Mouse (Mus musculus) cerebellum, postnatal 36 days (tissue): ENCODE data around the gene Slco2a1.

ENCODE experiments used
- DNase-seq, 2 experiments: peaks; one replicate each; pipeline ENCODE4 v3.0.0; 2021 to 2022; ENCODE audit warnings: mixed read lengths in 2 of 2

The Slco2a1 gene

DNA sequence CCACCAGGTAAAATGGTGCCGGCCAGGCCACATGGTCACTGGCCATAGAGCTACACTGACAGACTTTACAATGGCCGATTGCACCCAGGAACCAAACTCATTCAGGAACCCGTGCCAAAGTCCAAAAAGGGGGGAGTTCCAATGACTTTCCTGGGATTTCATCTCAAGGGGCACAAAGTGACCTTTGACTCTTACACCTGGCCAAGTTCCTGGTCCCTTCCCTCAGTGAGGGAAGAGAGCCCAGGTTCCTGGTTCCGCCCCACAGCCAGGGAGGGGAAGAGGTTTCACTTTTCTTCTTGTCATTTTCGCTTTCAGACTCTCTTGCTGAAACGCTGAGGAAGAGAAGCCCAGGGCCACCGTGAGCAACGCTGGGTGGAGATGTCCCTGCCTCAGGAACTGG lies at the start of gene Slco2a1:
Gene Slco2a1 (plus strand): TSS at position 251 of the 400 bp plus-strand sequence.
- DNase-seq: no peak

DNA sequence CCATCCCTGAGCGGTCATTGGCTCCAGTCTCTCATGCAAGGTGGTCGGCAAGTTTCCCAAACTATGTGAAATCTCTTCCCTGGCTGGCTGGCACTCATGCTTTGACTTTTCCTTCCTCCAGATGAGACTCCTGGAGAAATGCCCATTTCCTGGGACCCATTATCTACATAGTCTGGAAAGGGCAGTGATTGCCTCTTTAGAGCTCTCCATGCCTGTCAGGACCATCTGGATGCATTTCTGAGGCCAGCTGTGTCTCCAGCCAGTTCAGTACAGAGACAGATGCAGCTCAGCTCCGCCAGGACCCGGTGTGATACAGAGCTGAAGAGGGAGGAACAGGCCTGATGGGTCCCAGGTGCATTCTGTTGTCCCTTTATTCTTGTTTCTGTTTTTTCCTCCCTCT lies 46.3 kb upstream of the Slco2a1 start:
- DNase-seq: no peak

DNA sequence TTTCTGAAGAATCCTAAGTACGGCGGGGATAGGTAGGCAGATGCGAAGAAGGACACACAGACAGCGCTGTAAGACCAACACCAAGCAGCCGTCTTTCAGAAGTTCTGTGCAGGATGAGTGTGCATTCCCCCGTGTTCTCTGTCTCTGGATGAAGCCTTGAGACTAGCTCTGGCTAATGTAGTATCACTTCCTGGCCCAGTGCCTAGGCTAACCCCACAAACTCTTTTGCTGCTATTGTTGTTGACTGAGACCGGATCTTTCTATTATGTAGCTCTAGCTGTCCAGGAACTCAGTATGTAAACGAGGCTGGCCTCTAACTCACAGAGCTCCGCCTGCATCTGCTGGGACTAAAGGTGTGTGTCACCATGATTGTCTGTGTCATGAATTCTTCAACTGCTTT lies 43.6 kb upstream of the Slco2a1 start:
- no peak for DNase-seq

DNA sequence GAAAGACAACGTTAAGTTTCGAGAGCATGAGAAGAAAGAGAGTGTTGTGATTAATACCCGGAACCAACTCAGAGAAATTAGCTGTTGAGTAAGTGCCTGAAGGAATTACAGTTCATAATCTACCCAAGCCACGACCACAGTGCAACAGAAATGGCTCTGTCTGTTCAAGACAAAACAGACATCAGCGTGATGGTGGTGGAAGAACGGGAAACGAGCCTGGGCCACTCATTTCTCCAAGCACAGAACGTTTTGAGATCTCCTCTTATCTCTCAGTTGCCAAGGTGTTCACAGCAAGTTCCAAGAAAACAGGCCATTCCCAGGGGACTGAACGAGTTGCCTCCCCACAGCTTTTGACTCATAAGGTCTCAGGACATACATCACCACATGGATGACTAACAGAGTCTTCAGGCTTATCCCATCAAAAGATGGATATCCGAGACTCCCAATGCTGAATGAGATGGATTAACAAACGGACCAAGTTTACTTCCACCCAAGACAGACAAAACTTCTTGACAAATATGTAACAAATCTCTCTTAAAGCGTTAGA lies 42.0 kb upstream of the Slco2a1 start:
- DNase-seq: no peak

DNA sequence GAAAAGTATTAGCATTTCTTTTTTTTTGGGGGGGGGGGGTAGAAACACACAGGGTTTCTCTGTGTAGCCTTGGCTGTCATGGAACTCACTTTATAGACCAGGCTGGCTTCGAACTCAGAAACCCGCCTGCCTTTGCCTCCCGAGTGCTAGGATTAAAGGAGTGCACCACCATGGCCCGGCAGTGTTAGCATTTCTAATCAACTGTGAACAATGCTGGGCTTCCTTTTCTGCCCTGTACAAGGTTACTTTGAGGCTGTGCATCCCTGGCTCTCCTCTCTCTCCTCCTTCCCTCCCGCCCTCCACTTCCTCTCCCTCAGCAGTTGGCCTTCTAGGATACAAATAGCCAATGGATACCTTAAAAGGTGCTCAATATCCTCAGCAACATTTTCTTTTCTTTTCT lies 39.8 kb upstream of the Slco2a1 start:
- no peak for DNase-seq

DNA sequence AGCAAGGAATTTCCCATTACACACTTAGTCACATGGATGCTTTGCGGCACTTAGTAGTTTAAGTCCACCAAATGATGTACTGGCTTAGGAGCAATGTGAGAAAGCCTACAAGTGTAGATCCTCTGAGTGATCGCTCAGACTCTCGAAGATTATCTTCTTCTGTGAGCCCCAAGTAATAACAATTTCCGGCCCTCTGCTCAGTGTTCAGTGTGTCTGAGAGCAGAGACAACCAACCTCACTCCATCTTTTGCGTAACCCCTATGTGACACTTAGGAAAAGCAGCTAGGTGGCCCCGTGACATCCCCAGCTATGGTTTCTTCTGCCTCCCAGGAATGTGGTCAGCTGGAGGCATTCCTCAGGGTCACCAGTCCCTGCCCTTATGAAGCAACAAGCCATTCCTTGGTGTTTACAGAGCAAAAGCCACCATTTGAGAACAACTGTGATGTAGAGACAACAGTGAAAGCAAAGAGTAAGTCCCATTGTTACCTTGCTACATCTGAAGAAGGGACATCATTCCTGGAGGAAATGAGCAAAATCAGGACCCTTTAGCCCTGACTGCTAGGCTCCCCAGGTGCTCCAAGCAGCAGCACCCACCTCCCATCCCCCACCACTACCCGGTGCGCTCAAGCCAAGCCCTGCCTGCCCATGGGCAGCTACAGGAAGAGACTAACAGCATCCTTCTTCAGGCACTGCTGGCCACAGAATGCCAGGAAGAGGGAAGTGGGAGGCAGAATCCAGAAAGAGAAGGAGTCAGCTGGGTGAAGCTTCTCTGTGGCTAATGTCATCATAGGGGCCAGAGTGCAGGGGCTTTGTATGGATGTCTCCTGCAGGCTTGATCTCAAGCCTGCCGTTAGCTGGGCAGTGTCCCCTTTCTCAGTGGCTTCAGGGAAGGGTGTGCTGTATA lies 37.2 kb upstream of the Slco2a1 start:
- DNase-seq: no peak

DNA sequence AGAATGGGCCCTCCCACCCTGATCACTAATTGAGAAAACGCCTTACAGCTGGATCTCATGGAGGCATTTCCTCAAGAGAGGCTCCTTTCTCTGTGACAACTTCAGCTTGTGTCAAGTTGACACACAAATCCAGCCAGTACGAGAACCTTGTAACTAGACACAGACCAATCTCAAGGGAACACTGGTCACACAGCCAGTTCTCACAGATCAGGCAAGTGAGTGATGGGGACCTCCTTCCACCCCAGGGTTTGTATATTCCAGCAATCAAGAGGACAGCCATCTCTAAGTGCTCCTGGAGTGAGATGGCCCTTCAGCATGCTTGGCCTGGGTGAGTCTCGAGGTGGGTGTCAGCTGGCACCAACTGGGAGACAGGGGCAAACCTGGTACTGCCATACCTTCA lies 32.6 kb upstream of the Slco2a1 start:
- no peak for DNase-seq

DNA sequence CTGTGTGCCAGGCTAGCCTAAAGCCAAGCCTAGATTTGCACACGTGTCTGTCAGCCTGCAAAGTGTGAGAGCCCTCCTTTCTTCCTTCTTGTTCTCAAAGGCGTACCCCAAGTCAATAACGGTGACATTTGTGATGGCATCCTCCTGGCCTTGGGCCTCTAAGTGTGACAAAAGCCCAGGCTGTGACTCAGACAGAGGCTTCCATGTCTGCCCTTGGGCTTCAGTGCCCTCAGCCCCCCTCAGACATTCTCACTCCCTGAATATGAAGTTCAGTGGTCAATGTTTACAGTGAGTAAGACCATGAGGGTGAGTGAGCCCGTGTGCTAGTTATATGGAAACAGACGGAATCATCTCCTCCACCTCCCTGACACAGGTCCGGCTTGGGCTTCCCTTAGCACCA lies 29.8 kb upstream of the Slco2a1 start:
- no peak for DNase-seq

DNA sequence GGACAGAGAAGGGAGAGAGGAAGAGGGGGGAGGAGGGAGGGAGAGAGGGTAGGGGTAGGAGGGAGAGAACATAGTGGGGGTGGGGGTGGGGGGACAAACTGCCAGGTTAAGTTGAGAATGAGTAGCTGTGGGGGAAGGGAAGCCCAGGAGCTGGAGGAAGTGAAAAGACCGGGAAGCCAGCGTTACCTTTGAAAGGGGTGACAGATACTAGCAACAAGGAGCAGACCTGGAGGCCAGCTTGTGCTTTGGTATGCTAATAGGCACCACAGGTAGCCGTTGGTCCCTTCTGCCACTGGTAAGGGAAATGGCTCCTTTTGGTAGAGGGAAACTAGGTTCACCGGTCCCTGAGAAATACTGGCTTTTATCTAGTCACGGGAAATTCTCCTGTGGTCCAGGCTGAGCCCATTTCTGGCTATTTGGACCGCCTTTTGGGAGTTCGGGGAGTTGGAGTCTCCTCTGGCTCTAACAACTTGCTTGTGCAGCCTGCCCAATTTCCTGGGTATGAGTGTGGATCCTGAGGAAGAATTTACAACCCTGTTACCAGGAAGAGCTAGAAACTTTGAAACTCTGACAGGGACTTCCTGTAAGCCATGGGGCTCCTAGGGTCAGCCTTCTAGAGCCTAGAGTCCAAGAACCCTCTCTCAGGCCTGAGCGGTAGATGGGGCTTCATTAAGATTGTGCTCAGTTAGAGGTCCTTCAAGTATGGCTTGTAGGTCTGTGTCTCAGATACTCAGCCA lies 27.0 kb upstream of the Slco2a1 start:
- DNase-seq: no peak

DNA sequence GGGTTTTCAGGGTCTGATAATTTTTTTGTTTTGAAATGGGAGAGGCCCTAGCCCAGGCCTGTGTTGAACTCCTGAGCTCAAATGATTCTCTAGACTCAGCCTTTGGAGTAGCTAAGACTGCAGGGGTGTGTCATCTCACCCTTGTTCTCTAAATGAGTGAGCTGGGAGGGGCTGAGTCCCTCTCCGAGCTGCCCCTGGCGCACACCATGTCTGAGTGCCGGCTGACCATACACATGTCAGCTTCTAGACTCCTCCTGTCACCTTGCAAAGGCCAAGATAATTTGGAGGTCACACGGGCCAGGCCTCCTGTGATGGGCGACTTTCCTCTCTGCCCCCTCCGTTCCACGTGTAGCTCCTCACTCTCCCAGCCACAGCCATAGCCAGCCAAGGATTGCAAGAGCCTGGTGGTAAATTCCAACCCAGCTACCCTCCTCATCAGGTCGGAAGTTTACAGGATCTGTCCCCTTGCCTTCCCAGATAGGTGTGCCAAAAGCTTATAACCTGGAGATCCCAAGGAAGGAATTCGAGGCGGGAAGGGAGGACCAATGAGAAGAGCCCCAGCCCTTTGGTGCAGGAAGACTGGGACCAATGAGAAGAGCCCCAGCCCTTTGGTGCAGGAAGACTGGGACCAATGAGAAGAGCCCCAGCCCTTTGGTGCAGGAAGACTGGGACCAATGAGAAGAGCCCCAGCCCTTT lies 26.3 kb upstream of the Slco2a1 start:
- DNase-seq: no peak

DNA sequence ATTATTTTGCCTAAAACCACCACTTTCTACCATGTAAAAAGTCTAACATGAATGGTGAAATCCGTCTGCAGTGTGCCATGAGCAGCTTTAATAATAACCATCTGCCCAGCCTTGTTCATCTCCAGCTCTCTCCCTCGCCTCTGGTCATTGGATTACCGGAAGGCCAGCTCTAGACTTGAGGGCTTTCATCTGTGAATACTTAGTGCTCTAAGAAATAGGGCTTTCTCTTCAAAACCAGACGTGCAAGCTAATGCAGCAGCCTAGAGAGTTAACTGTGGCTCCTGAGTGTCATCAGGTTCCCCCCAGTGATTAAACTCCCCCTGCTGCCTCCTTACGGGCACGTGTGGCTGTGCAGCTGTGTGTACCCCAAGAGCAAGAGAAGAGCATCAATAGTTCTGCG lies 25.2 kb upstream of the Slco2a1 start:
- DNase-seq: no peak

DNA sequence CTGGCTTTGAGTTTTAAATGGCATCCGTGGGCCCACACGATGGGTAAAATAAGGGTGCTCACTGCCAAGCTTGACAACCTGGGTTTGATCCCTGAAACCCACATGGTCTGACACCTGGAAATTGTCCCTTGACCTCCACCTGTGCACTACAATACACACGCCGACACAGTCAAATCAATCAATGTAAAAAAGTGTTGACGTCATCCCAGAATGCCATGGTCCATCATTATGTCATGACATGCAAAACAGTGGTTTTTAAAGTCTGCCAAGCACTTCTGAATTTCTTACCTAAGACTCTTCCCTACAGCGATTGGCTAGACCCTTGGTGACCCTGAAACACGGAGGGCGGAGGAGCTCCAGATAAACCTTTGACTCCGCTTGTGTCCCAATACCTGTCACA lies 23.9 kb upstream of the Slco2a1 start:
- DNase-seq: no peak

DNA sequence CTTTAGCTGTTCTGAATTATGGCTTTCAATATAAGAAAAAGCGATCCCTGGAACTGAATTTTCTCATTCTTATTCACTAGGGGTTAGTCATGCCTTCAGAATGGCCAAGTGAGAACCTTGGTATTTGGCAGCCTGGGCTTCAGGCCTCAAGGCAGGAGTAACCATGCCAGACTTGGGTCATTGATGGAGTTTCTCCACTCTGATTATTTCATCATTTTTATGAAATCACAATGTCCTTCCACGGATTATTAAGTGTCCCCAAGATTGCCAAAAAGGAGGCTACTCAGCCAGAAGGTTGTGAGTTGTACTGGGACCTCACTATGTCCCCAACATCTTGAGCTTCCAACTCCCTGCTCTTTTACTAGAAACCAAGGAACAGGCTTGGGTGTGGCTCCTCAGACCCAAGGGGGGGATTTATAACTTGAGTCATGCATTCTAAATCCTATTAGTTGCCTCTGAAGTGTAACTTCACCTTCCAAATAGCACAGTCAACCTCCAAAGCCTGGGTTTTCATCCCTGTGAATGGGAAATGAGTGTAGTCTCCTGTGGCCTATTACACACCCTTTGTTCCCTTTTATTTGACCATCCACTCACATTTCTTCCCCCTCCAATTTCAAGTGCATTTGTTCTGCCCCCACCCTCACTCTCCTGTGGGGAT lies 16.0 kb upstream of the Slco2a1 start:
- no peak for DNase-seq

DNA sequence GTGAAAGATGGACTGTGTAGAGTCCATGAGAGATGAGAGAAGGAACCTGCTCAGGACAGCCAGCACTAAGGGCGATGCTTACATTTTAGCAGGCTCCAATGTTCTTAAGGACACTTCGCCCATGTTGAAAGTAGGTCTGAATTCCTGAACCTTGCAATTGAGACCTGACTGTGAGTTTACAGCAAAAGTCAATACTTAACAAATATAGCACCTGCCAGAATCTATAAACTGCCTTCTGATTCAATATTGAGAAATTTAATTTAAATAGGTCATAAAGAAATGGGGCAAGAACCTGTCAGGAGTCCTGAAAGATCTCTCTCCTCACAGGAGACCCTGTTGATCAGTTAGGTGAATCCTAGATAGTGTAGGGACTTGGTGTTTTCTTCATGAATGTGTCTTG lies 12.6 kb upstream of the Slco2a1 start:
- DNase-seq: no peak

DNA sequence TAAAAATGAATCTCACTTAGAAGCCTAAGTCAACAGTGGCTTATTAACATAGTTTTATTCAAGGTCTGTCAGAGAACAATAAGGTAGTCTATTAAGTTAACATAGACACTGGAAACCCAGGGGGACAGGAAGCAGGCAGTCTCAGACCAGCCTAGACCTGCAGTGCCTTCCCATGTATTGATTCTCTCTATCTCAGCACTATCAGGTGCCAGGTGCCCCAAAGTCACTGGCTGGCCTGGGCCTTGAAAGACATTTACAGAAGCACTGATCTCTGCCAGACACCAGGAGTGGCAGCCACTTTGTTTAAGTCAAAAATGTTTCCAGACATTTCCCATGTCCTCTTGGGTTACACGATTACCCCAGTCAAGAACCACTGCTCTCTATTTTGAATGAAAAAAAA lies 11.4 kb upstream of the Slco2a1 start:
- no peak for DNase-seq

DNA sequence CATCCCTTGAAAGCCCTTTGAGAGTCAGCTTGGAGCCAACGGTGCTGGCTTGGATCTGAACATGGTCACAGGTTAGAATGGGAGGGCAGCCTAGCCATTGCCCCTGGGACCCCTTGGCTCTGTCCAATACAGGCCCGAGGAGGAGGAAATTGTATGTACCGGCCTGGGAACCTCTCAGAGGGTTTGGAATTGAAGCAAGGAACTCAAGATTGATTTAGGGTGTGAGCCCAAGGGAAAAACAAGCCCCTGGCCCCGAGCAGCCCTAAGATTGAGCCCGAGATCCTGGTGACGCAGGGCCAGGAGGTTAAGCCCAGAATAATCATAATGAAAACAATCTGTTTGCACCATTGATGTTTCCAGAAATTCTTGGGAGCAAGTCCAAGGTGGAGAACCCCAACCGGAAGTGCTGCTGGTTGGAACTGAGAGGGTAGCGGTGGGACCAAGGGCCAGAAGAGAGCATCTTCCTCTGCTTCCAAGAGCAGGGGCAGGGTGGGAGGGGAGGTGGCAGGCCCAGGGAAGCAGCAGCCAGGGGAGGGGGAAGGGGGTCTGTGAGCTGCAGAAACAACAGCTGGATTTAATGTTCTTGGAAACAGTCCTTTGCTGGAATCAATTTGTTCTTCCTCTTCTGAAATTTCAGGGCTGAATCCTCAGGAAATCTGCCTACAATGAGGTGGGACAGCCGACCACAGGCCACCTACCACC lies 10.6 kb upstream of the Slco2a1 start:
- DNase-seq: no peak

DNA sequence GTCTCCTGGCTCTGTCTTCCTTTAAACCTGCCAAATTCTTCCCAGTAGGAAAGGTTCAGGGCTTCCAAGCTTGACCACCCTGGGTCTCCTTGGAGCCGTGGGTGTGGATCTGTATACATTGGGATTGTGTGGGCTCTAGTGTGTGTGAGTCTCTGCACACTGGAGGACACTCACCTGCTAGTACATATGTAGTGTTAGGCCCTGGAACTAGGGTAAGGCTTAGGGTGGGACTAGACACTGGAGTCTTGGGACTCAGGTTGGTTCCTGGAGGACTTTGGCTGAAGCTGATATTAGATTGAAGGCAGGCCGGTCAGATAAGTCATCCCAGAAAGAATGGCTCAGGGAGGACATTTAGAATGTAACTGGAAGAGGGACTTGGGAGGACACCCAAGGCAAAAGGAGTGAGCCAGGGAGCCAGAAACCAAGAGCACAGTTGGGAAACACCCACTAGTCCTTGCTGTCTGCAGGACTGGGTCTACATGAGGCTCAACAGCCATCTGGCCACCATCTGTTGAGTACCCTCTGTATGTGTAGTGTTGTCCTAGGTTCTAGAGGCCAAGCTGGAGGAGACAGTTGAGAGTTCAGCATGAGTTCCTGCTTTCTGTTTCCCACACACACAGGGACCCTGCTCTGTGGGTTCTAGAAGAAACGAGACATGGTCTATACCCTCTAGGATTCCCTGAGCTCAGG lies 9.4 kb upstream of the Slco2a1 start:
- DNase-seq: no peak

DNA sequence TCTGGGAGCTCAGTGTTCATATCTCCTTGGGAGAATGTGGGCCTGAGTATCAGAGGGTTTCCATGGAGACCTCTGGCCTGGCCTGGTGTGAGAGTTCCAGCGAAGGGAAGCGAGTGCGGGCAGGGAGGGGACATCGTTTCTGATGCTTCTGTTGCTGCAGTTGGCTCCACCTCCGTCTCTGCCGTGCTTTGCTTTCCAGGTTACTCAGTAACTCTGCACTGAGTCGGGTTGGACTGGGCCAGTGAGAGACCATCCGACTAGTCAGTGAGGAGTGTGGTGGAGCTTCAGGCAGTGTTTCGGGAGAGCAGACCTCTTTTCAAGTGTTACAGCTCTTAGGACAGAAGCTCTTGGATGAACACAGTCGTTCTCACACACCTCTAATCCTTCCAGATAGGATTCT lies 8.6 kb upstream of the Slco2a1 start:
- DNase-seq: no peak

DNA sequence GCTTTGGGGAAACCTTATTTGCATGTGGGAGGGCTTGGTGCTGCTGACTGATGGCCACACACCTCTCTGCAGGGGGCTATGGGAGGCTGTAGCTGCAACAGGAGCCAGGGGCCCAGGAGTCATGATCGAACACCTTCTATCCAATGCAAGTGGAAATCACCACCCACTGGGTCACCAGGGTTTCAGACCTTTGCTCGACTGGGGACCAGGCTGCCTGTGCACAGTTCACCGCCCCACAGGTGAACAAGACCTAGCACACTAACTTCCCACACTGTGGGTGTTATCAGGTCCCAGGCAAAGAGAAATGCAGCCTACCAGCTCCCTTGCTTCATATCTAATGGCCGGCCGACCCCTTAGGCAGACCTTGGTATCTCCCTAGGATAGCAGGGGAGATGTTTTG lies 8.1 kb upstream of the Slco2a1 start:
- no peak for DNase-seq

DNA sequence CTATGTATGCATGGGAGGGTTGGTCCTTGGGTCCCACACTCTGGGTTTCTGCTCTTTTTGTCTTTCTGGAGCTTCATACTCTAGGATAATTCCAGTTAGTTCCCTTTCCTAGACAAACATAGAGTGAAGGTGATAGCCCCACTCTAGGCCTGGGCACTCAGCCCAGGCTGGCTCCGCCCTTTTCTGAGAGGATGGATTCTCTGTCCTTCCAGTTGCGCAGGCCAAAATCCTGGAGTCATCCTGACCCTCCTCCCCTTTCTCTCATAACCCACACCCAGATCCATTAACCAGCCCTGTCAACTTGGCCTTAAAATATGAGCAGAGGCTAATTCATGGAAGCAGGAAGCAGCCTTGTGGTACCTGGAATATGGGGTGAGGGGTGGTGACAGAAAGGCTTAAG lies 6.7 kb upstream of the Slco2a1 start:
- DNase-seq: no peak

DNA sequence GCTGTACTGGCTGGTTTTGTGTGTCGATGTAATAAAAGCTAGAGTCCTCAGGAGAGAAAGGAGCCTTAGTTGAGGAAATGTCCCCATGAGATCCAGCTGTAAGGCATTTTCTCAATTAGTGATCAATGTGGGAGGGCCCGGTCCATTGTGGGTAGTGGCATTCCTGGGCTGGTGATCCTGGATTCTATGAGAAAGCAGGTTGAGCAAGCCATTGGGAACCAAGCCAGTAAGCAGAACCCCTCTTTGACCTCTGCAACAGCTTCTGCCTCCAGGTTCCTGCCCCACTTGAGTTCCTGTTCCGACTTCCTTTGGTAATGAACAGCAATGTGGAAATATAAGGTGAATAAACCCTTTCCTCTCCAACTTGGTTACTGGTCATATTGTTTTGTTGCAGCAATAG lies 6.1 kb upstream of the Slco2a1 start:
- DNase-seq: no peak

DNA sequence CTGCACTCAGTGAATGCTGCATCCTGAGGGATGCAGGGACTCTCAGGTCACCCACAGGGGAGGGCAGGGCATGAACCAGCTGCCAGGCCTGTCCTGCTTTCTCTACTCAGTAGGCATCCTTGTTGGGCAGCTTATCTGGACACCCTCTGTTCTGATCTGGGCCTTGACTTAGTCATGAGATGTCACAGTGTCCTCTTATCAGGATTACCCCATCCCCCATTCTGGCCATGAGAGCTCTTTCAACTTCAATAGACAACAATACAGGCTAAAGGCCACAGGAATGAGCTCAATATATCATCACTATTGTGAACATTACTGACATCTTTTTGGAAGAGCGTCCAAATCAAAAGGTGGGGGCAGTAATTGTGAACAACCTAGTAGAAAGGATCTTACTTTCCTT lies 3.4 kb upstream of the Slco2a1 start:
- DNase-seq: no peak
